Mouse (Mus musculus) kidney, adult 18-20 months (tissue): ENCODE results near the gene Slc25a36.

Source experiments
- DNase-seq: peaks from one replicate; pipeline ENCODE4 v3.0.0; 2021

Slc25a36 gene

GRCm38 (mm10) chr9:97038010-97038409 is 72.9 kb downstream of the Slc25a36 start:
- no peak for DNase-seq

- DNase-seq, result no peak
These were observed 74.3 kb downstream of the Slc25a36 start for GRCm38 (mm10) chr9:97036656-97037055.

- no peak for DNase-seq
These were observed 83.6 kb downstream of the Slc25a36 start for GRCm38 (mm10) chr9:97027361-97027760.

GRCm38 (mm10) chr9:97026006-97026405 is 85.0 kb downstream of the Slc25a36 start:
- DNase-seq, result no peak
